ENCODE assay signal across 8 mouse cellular contexts in genomic region chr16:36069819-36070575, GRCm38 (mm10). TPM values are rescaled to one million over a fixed set of nuclear protein-coding genes. Genes with fewer than 3 reads are reported as not detected.
DNase-seq lines count a peak whose midpoint lies in the region; ATAC-seq and TF ChIP-seq lines count a peak whose summit lies in the region.

No protein-coding gene starts in this region.

- no peak for ATAC-seq in CD4-positive, CD25-positive, alpha-beta regulatory T cell, adult 4 months
- no peak for ATAC-seq in neural tube, embryonic 11.5 days (ENCODE audit: insufficient read depth, low FRiP score, low TSS enrichment)
- ATAC-seq in limb, embryonic 14.5 days (ENCODE audit: low FRiP score, low read depth), result no peak

- H3K9ac ChIP-seq in neural tube, embryonic 11.5 days (ENCODE audit: low read length), result no peak overlapping the region
- peak overlapping the region; percentile 59 for H3K9ac ChIP-seq in limb, embryonic 14.5 days (ENCODE audit: low read depth, low read length, severe bottlenecking)

- H3K4me1 ChIP-seq in neural tube, embryonic 11.5 days (ENCODE audit: control insufficient read depth, insufficient read depth, low read length), result peaks cover 14% of the 10 kb centered on the region; the same call in 1 of the 2 replicates
- peaks cover 30% of the 10 kb centered on the region for H3K4me1 ChIP-seq in limb, embryonic 14.5 days (ENCODE audit: control insufficient read depth, insufficient read depth, low read length)

- H3K27ac ChIP-seq in neural tube, embryonic 11.5 days (ENCODE audit: low read depth, low read length), result no peak overlapping the region
- no peak overlapping the region for H3K27ac ChIP-seq in limb, embryonic 14.5 days (replicated peaks; ENCODE audit: low read depth, low read length)

- H3K4me3 ChIP-seq in neural tube, embryonic 11.5 days (ENCODE audit: low read depth, low read length), result peak overlapping the region; percentile 60
- peak overlapping the region; percentile 81 for H3K4me3 ChIP-seq in limb, embryonic 14.5 days (replicated peaks; ENCODE audit: low read length)

- no peaks in the 10 kb centered on the region for H3K36me3 ChIP-seq in neural tube, embryonic 11.5 days (ENCODE audit: control insufficient read depth, insufficient read depth, low read length)
- 0 out of 2 replicates have a peak, but pooled peaks cover 5% of the 10 kb centered on the region for H3K36me3 ChIP-seq in limb, embryonic 14.5 days (ENCODE audit: control insufficient read depth, insufficient read depth, low read length)

- no peak for TF ChIP-seq POLR2A in limb, embryonic 14.5 days (IDR thresholded peaks at IDR 0.05; ENCODE audit: borderline replicate concordance, extremely low read depth, insufficient read depth, insufficient read length)

- H3K4me2 ChIP-seq in neural tube, embryonic 11.5 days (ENCODE audit: low read depth), result peak overlapping the region; percentile 53
- peak overlapping the region; percentile 69 for H3K4me2 ChIP-seq in limb, embryonic 14.5 days (replicated peaks; ENCODE audit: low read depth, low read length, severe bottlenecking)

- no peaks in the 10 kb centered on the region for H3K9me3 ChIP-seq in neural tube, embryonic 11.5 days (ENCODE audit: control insufficient read depth, low read length)
- H3K9me3 ChIP-seq in limb, embryonic 14.5 days (ENCODE audit: control insufficient read depth, low read length), result no peaks in the 10 kb centered on the region

- WGBS in neural tube, embryonic 11.5 days, result 36% methylated on average over 9 of the region's 9 CpGs
- 24% methylated on average over 9 of the region's 9 CpGs for WGBS in limb, embryonic 14.5 days

- H3K27me3 ChIP-seq in neural tube, embryonic 11.5 days (ENCODE audit: control insufficient read depth, insufficient read depth, low read length), result no peaks in the 10 kb centered on the region
- no peaks in the 10 kb centered on the region for H3K27me3 ChIP-seq in limb, embryonic 14.5 days (ENCODE audit: control insufficient read depth, insufficient read depth, low read length)

- peak; percentile 44 for DNase-seq in CD4-positive, CD25-positive, alpha-beta regulatory T cell, adult 2 months (ENCODE audit: low read depth, low spot score)
- no peak for DNase-seq in neural tube, embryonic 11.5 days (ENCODE audit: low spot score)
- DNase-seq in neural tube, embryonic 10.5 days (ENCODE audit: extremely low spot score, low spot score), result no peak
- DNase-seq in limb, embryonic 14.5 days (ENCODE audit: low spot score), result peak; percentile 45
- no peak for DNase-seq in right cerebral cortex, postnatal 14 days
- DNase-seq in layer of hippocampus, adult 9-10 months (ENCODE audit: low spot score), result no peak
- DNase-seq in left cerebral cortex, postnatal 14 days (ENCODE audit: low spot score in 2 of 2), result no peak

- intact Hi-C loops in left cerebral cortex, postnatal 14 days (cut with DNase I), result loop anchor here (2.0 to 10.0 kb wide), 2 partner anchors 29 to 945 kb away; partner anchors contain the start of genes Polq and Wdr5b

RNA-seq across cellular contexts. Expression of gene Fam162a, which starts 1.4 kb away (rescaled TPM):
- polyA plus RNA-seq in CD4-positive, CD25-positive, alpha-beta regulatory T cell, adult 4 months (2017; shearing (Covaris generic)), result 10 to 100 TPM; 71.7 to 98.7 TPM
- polyA plus RNA-seq in neural tube, embryonic 11.5 days (2014; fragmentation: Nextera tagmentation; extraction: Ambion mirVana), result 211 and 230 TPM in 2 replicates
- polyA plus RNA-seq in limb, embryonic 14.5 days (2012; rRNA removed), result 128 and 270 TPM in 2 replicates
- 474 and 497 TPM in 2 replicates for polyA plus RNA-seq in limb, embryonic 14.5 days (2014; fragmentation: Nextera tagmentation; extraction: Ambion mirVana)
- total RNA-seq in left cerebral cortex, postnatal 14 days (2021), result 10 to 100 TPM; 66.1 to 66.4 TPM

RNA-seq across cellular contexts. Expression of gene Ccdc58, which starts 1.5 kb away (rescaled TPM):
- 10 to 100 TPM; 34.3 to 37.0 TPM for polyA plus RNA-seq in CD4-positive, CD25-positive, alpha-beta regulatory T cell, adult 4 months (2017; shearing (Covaris generic))
- polyA plus RNA-seq in neural tube, embryonic 11.5 days (2014; fragmentation: Nextera tagmentation; extraction: Ambion mirVana), result 71.8 and 74.0 TPM in 2 replicates
- polyA plus RNA-seq in limb, embryonic 14.5 days (2012; rRNA removed), result 47.3 and 56.2 TPM in 2 replicates
- polyA plus RNA-seq in limb, embryonic 14.5 days (2014; fragmentation: Nextera tagmentation; extraction: Ambion mirVana), result 70.1 and 70.2 TPM in 2 replicates
- total RNA-seq in left cerebral cortex, postnatal 14 days (2021), result 10 to 100 TPM; 18.6 to 21.3 TPM

RNA-seq across cellular contexts. Expression of gene Wdr5b, which starts 29.0 kb away (rescaled TPM):
- 1 to 10 TPM; 4.4 to 8.5 TPM for polyA plus RNA-seq in CD4-positive, CD25-positive, alpha-beta regulatory T cell, adult 4 months (2017; shearing (Covaris generic))
- polyA plus RNA-seq in neural tube, embryonic 11.5 days (2014; fragmentation: Nextera tagmentation; extraction: Ambion mirVana), result 10.3 and 11.7 TPM in 2 replicates
- 5.2 and 6.1 TPM in 2 replicates for polyA plus RNA-seq in limb, embryonic 14.5 days (2012; rRNA removed)
- 11.9 and 13.7 TPM in 2 replicates for polyA plus RNA-seq in limb, embryonic 14.5 days (2014; fragmentation: Nextera tagmentation; extraction: Ambion mirVana)
- total RNA-seq in left cerebral cortex, postnatal 14 days (2021), result 1 to 10 TPM; 3.6 to 3.9 TPM

Comparison
In these comparisons a context has a peak if more than half of its experiments do, and no peak if none do; other contexts are left out.
1. DNase-seq: peak in CD4-positive, CD25-positive, alpha-beta regulatory T cell, adult 2 months (single experiment) and limb, embryonic 14.5 days (single experiment); none in neural tube, embryonic 11.5 days (single experiment), neural tube, embryonic 10.5 days (single experiment), right cerebral cortex, postnatal 14 days (single experiment), layer of hippocampus, adult 9-10 months (single experiment) and left cerebral cortex, postnatal 14 days (0 of 2).